23 mouse cellular contexts compared by ENCODE assay signal in genomic region chr3:62418387-62419138, GRCm38 (mm10).
DNase-seq lines count a peak whose midpoint lies in the region; ATAC-seq and TF ChIP-seq lines count a peak whose summit lies in the region.
"Had no signal": no experiment of that assay in that cellular context is flagged by ENCODE, and none has a peak within 500 bp of the region (broad histone marks: within the 10 kb centered on the region; RNA-seq: fewer than 3 reads in every experiment).

No protein-coding gene starts in this region.

- H3K9ac ChIP-seq in forebrain, embryonic 15.5 days (replicated peaks) = no peak overlapping the region
- no peak overlapping the region for H3K9ac ChIP-seq in forebrain, embryonic 11.5 days (ENCODE audit: low read length)
- H3K9ac ChIP-seq in forebrain, postnatal 0 days = no peak overlapping the region
- H3K9ac ChIP-seq: heart, embryonic 13.5 days; hindbrain, embryonic 12.5 days; hindbrain, embryonic 15.5 days had no signal

- TF ChIP-seq POLR2A in lung, adult 2 months (IDR thresholded peaks at IDR 0.05; ENCODE audit: borderline replicate concordance, extremely low read depth, low read depth, low read length) = no peak
- no peak for TF ChIP-seq POLR2A in brain, embryonic 14.5 days (IDR thresholded peaks at IDR 0.05; ENCODE audit: borderline replicate concordance, extremely low read depth, insufficient read depth, insufficient read length, poor library complexity, severe bottlenecking)
- no peak for TF ChIP-seq POLR2A in cerebellum, adult 2 months (IDR thresholded peaks at IDR 0.05; ENCODE audit: borderline replicate concordance, insufficient read depth, low read length)

- H3K4me3 ChIP-seq in forebrain, embryonic 15.5 days = no peak overlapping the region
- no peak overlapping the region for H3K4me3 ChIP-seq in forebrain, embryonic 11.5 days (ENCODE audit: low read depth, low read length)
- H3K4me3 ChIP-seq in lung, adult 2 months (replicated peaks; ENCODE audit: extremely low read depth, low read depth, low read length) = no peak overlapping the region
- no peak overlapping the region for H3K4me3 ChIP-seq in forebrain, postnatal 0 days (ENCODE audit: low read depth, low read length)
- no peak overlapping the region for H3K4me3 ChIP-seq in cerebellum, adult 2 months (replicated peaks; ENCODE audit: insufficient read depth, low read depth, low read length)
- H3K4me3 ChIP-seq: heart, adult 2 months; heart, embryonic 10.5 days; heart, embryonic 13.5 days; hindbrain, embryonic 12.5 days; hindbrain, embryonic 15.5 days had no signal

- H3K27ac ChIP-seq in forebrain, embryonic 15.5 days (replicated peaks) = 0 out of 2 replicates have a peak overlapping the region, but pooled peaks have one; percentile 46
- no peak overlapping the region for H3K27ac ChIP-seq in forebrain, embryonic 11.5 days (ENCODE audit: low read depth, low read length)
- H3K27ac ChIP-seq in forebrain, postnatal 0 days (ENCODE audit: low read depth, low read length) = no peak overlapping the region
- H3K27ac ChIP-seq in cerebellum, adult 2 months (ENCODE audit: insufficient read depth, low read length) = no peak overlapping the region
- H3K27ac ChIP-seq: heart, adult 2 months; heart, embryonic 10.5 days; heart, embryonic 13.5 days; hindbrain, embryonic 12.5 days; hindbrain, embryonic 15.5 days had no signal

- no peaks in the 10 kb centered on the region for H3K9me3 ChIP-seq in forebrain, embryonic 15.5 days
- no peaks in the 10 kb centered on the region for H3K9me3 ChIP-seq in forebrain, embryonic 11.5 days (ENCODE audit: control insufficient read depth, low read length)
- H3K9me3 ChIP-seq in forebrain, postnatal 0 days (ENCODE audit: low read length) = no peaks in the 10 kb centered on the region
- H3K9me3 ChIP-seq: heart, embryonic 10.5 days; heart, embryonic 13.5 days; hindbrain, embryonic 12.5 days; hindbrain, embryonic 15.5 days had no signal

- H3K4me1 ChIP-seq in forebrain, embryonic 15.5 days = no peaks in the 10 kb centered on the region
- H3K4me1 ChIP-seq in forebrain, embryonic 11.5 days (replicated peaks; ENCODE audit: control insufficient read depth, insufficient read depth, low read length) = no peaks in the 10 kb centered on the region
- peaks cover 9% of the 10 kb centered on the region for H3K4me1 ChIP-seq in lung, adult 2 months (ENCODE audit: control insufficient read depth, insufficient read depth, low read length)
- H3K4me1 ChIP-seq in forebrain, postnatal 0 days (ENCODE audit: insufficient read depth) = no peaks in the 10 kb centered on the region
- no peaks in the 10 kb centered on the region for H3K4me1 ChIP-seq in cerebellum, adult 2 months (ENCODE audit: control insufficient read depth, insufficient read depth, low read length)
- H3K4me1 ChIP-seq: heart, embryonic 10.5 days; heart, embryonic 13.5 days; hindbrain, embryonic 12.5 days; hindbrain, embryonic 15.5 days had no signal

- no peaks in the 10 kb centered on the region for H3K36me3 ChIP-seq in forebrain, embryonic 15.5 days
- no peaks in the 10 kb centered on the region for H3K36me3 ChIP-seq in forebrain, embryonic 11.5 days (ENCODE audit: control insufficient read depth, insufficient read depth, low read length)
- H3K36me3 ChIP-seq in forebrain, postnatal 0 days (ENCODE audit: insufficient read depth) = no peaks in the 10 kb centered on the region
- H3K36me3 ChIP-seq: heart, embryonic 10.5 days; hindbrain, embryonic 12.5 days; hindbrain, embryonic 15.5 days had no signal

- WGBS in forebrain, embryonic 15.5 days = 74% methylated on average over 6 of the region's 6 CpGs
- WGBS in forebrain, embryonic 11.5 days = 92% methylated on average over 6 of the region's 6 CpGs
- 79% methylated on average over 6 of the region's 6 CpGs for WGBS in lung, adult 2 months
- 73% methylated on average over 6 of the region's 6 CpGs for WGBS in forebrain, postnatal 0 days
- WGBS in cerebellum, adult 2 months = 88% methylated on average over 6 of the region's 6 CpGs

- no peak for TF ChIP-seq CTCF in lung, adult 2 months (IDR thresholded peaks at IDR 0.05; ENCODE audit: insufficient read depth, low read length)
- no peak for TF ChIP-seq CTCF in brain, embryonic 14.5 days (IDR thresholded peaks at IDR 0.05; ENCODE audit: borderline replicate concordance, extremely low read depth, insufficient read depth, insufficient read length)
- TF ChIP-seq CTCF in forebrain, postnatal 0 days (IDR thresholded peaks at IDR 0.05; ENCODE audit: low read depth) = no peak
- TF ChIP-seq CTCF in cerebellum, adult 2 months (IDR thresholded peaks at IDR 0.05; ENCODE audit: borderline replicate concordance, insufficient read depth, low read depth, low read length) = no peak

- peak; percentile 45; the same call in 1 of the 2 replicates for ATAC-seq in forebrain, embryonic 15.5 days (replicated peaks)
- ATAC-seq in forebrain, embryonic 11.5 days (replicated peaks; ENCODE audit: low FRiP score) = no peak
- peak; percentile 60; the same call in 1 of the 2 replicates for ATAC-seq in forebrain, postnatal 0 days
- ATAC-seq: activated CD4-positive, CD25-positive, alpha-beta regulatory T cell, adult 4 months; CD4-positive, CD25-positive, alpha-beta regulatory T cell, adult 4 months; intestine, postnatal 0 days had no signal

- no peak for DNase-seq in forebrain, embryonic 11.5 days (ENCODE audit: low spot score)
- DNase-seq in lung, postnatal 25 days (ENCODE audit: low spot score) = peak; percentile 63
- DNase-seq in lung, adult 2 months = no peak
- peak; percentile 35 for DNase-seq in brain, embryonic 14.5 days (ENCODE audit: low read depth)
- DNase-seq in forebrain, postnatal 0 days = no peak
- no peak for DNase-seq in cerebellum, adult 2 months
- DNase-seq: adrenal gland, adult 8-10 months; adrenal gland, postnatal 25 days; cerebellum, adult 11 months; cerebellum, adult 9-10 months; cerebellum, postnatal 14 days; gastrocnemius, postnatal 25 days; heart, adult 2 months; heart, postnatal 14 days; kidney, adult 2 months had no signal

- no peaks in the 10 kb centered on the region for H3K27me3 ChIP-seq in forebrain, embryonic 15.5 days
- no peaks in the 10 kb centered on the region for H3K27me3 ChIP-seq in forebrain, embryonic 11.5 days (ENCODE audit: control insufficient read depth, insufficient read depth, low read length)
- no peaks in the 10 kb centered on the region for H3K27me3 ChIP-seq in forebrain, postnatal 0 days (ENCODE audit: insufficient read depth, low read length)
- no peaks in the 10 kb centered on the region for H3K27me3 ChIP-seq in cerebellum, adult 2 months (ENCODE audit: control insufficient read depth, insufficient read depth, low read length)
- H3K27me3 ChIP-seq: heart, embryonic 13.5 days; hindbrain, embryonic 12.5 days; hindbrain, embryonic 15.5 days had no signal

- H3K4me2 ChIP-seq in forebrain, embryonic 15.5 days (replicated peaks) = no peak overlapping the region
- H3K4me2 ChIP-seq in forebrain, embryonic 11.5 days (ENCODE audit: low read depth, low read length, severe bottlenecking) = no peak overlapping the region
- no peak overlapping the region for H3K4me2 ChIP-seq in forebrain, postnatal 0 days (ENCODE audit: low read depth)
- H3K4me2 ChIP-seq: heart, embryonic 13.5 days; hindbrain, embryonic 12.5 days; hindbrain, embryonic 15.5 days had no signal

Comparison
In these comparisons a context has a peak if more than half of its experiments do, and no peak if none do; other contexts are left out.
1. DNase-seq: peak in lung, postnatal 25 days (single experiment) and brain, embryonic 14.5 days (single experiment); none in forebrain, embryonic 11.5 days (single experiment), lung, adult 2 months (single experiment), forebrain, postnatal 0 days (single experiment) and cerebellum, adult 2 months (0 of 2).